Mouse (Mus musculus): ENCODE data around the gene Il25. TPM values are rescaled to one million over a fixed set of nuclear protein-coding genes. Genes with fewer than 3 reads are reported as not detected.
"Not testable (repeated sequence)": the region's sequence is repeated elsewhere in the genome, so short reads cannot be mapped to it uniquely, and the experiment has no call there.

Il25 gene
- polyA plus RNA-seq, 1 experiment from 2014 or later: 0.48 TPM

DNA sequence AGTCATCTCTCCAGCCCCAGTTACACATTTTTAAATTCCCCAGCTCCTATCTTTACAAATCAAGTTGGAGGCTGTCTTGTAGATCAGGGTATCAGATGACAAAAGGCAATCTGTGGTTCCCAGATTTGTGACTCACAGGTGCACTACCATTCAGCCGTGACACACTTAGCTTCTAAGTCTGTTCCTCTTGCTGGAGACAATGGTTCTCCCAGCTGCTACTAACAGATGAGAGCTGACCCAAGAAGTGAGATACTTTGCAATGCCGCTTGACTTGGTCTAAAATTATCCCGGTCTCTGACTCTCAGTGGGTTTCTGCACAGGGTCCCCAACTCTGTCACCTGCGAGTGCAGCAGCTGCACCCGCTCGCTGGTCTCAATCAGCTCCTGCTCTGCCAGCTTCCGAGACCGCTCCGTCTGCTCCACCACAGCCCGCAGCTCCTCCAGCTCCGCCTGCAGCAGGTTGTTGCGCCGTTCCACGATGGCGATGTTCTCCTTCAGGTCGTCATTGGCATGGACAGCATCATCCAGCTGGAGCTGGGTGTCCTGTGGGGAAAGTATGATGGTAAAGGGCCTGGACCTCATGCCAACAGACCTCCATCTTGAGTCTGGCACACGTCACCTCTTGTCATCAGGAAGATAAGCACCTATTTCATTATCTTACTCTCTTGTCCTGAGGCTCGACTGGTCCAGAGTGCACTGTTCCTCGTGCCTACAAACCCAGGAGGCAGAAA is 13.6 kb downstream of the Il25 start:
- 85% methylated on average over 19 of the region's 19 CpGs for WGBS
- no peak overlapping the region for H3K4me3 ChIP-seq
- no peaks in the 10 kb centered on the region for H3K9me3 ChIP-seq
- no peak overlapping the region for H3K27ac ChIP-seq
- no peaks in the 10 kb centered on the region for H3K36me3 ChIP-seq
- no peak overlapping the region for H3K4me2 ChIP-seq (replicated peaks)
- no peaks in the 10 kb centered on the region for H3K4me1 ChIP-seq
- H3K9ac ChIP-seq: no peak overlapping the region
- ATAC-seq (ENCODE audit: low FRiP score, low read depth): no peak
- no peaks in the 10 kb centered on the region; the same call in 1 of the 2 replicates for H3K27me3 ChIP-seq (replicated peaks)

DNA sequence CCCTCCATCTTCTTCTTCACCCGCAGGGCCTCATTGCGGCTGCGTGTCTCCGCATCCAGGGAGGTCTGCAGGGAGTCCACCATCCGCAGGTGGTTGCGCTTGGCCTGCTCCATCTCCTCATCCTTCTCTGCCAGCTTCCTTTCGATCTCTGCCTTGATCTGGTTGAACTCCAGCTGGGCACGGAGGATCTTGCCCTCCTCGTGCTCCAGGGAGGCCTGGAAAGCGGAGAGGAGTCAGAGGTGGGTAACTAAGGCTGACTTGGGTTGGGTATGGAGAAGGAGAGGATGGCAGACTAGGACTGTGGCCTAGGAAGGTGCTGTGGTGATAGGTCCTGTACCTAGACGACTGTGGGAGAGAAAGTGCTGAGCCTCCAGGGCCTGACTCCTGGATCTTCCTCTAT is 14.5 kb downstream of the Il25 start:
- not testable (repeated sequence) for H3K4me1 ChIP-seq; H3K27ac ChIP-seq; ATAC-seq (ENCODE audit: low FRiP score, low read depth); H3K4me2 ChIP-seq (replicated peaks); H3K9ac ChIP-seq; H3K27me3 ChIP-seq (replicated peaks); H3K4me3 ChIP-seq; H3K36me3 ChIP-seq; H3K9me3 ChIP-seq
- 90% methylated on average over 11 of the region's 11 CpGs for WGBS

DNA sequence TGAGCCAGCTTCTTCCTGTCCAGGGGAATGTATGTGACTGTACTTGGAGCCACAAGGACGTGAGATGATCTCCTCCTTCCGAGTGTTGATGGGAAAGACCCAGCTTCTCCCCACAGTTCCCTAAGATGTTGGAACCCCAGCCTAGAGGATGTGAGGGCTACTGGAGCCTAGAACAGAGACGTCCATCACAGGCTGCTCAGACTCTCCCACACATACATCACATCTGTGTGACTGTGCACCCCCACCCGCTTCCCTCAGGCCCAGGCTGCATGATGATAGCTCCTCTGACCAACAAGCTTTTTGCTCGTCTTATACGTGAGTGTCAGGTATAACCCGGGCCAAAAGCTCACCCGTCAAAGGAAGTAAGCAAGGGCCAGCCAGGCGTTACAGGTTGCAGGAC is 16.3 kb downstream of the Il25 start:
- H3K9ac ChIP-seq: no peak overlapping the region
- WGBS: 88% methylated on average over 9 of the region's 9 CpGs
- no peak for ATAC-seq (ENCODE audit: low FRiP score, low read depth)

DNA sequence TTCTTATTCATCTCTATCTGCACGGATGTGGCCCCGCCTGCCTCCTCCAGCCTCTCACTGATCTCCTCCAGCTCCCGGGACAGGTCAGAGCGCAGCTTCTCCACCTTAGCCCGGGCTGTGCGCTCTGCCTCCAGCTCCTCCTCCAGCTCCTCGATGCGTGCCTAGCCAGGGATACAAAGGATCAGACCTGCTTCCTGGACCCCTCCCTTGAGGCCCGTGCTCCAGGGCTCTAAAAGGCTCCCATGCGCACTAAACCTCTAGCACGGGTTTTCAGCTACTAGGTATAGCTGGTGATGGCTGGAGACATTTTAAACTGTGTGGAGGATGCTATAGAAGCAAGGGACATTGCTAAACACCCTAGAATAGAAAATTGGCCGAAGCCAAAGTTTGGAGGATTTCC is 18.0 kb downstream of the Il25 start:
- no peak overlapping the region for H3K27ac ChIP-seq
- no peaks in the 10 kb centered on the region for H3K9me3 ChIP-seq
- 61% methylated on average over 12 of the region's 12 CpGs for WGBS
- no peak for ATAC-seq (ENCODE audit: low FRiP score, low read depth)
- H3K27me3 ChIP-seq (replicated peaks): no peaks in the 10 kb centered on the region; the same call in 1 of the 2 replicates
- no peak overlapping the region for H3K9ac ChIP-seq
- H3K36me3 ChIP-seq: no peaks in the 10 kb centered on the region
- H3K4me2 ChIP-seq (replicated peaks): no peak overlapping the region
- H3K4me1 ChIP-seq: no peaks in the 10 kb centered on the region
- H3K4me3 ChIP-seq: no peak overlapping the region

More for the DNA sequence above, 16.3 kb downstream of the Il25 start:
- Histone ChIP-seq H3K4me2 (replicated peaks) (no peak overlapping the region), H3K36me3 (no peaks in the 10 kb centered on the region), H3K27ac (no peak overlapping the region), H3K4me3 (no peak overlapping the region), H3K27me3 (replicated peaks) (no peaks in the 10 kb centered on the region; the same call in 1 of the 2 replicates), H3K4me1 (no peaks in the 10 kb centered on the region), H3K9me3 (no peaks in the 10 kb centered on the region)

DNA sequence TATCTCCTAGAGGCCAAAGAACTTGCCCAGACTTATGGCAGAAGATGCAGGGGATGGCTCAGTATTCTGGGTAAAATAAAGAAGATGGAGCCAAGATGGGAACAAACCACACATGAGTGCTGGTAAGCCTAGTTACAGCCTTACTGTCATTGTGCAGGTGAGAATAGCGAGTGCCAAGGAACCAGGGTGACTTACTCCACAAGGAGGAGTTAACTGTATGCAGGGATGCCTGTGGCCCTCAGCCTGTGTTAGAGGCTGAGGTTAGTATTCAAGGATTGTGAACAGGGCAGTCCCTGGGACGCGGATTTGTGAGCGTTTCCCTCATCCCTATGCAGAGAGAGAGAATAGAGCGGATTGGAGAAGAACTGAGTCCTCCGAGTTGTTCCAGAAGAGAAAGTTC is 19.1 kb downstream of the Il25 start:
- no peak for ATAC-seq (ENCODE audit: low FRiP score, low read depth)
- no peaks in the 10 kb centered on the region for H3K36me3 ChIP-seq
- no peak overlapping the region for H3K9ac ChIP-seq
- no peaks in the 10 kb centered on the region for H3K4me1 ChIP-seq
- H3K4me3 ChIP-seq: no peak overlapping the region
- no peak overlapping the region for H3K4me2 ChIP-seq (replicated peaks)
- H3K9me3 ChIP-seq: no peaks in the 10 kb centered on the region
- no peak overlapping the region for H3K27ac ChIP-seq
- H3K27me3 ChIP-seq (replicated peaks): no peaks in the 10 kb centered on the region; the same call in 1 of the 2 replicates
- 87% methylated on average over 6 of the region's 6 CpGs for WGBS

DNA sequence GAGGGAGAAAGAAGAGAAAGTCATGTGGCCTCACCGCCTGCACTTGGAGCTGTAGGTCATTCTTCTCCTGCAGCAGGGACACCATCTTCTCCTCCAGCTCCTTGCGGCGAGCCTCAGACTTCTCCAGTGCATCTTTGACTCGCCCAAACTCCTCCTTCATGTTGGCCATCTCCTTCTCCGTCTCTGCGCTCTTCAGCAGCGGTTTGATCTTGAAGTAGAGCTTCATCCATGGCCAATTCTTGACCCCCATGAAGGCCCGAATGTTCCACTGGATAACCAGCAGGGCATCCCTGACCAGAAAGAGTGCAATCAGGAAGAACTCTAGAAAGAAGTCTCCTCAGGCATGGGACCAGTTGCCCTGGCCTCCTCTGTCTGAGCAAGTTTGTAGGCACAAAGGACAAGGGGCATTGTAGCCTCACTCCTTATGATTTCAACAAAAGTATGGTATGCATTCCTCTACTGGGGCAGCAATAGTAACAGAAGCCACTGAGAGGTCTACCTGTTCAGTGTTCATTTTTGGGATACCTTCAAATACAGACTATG is 21.2 kb downstream of the Il25 start:
- no peaks in the 10 kb centered on the region for H3K4me1 ChIP-seq
- H3K4me3 ChIP-seq: no peak overlapping the region
- H3K27me3 ChIP-seq (replicated peaks): no peaks in the 10 kb centered on the region; the same call in 1 of the 2 replicates
- H3K36me3 ChIP-seq: no peaks in the 10 kb centered on the region
- H3K27ac ChIP-seq: no peak overlapping the region
- no peak overlapping the region for H3K4me2 ChIP-seq (replicated peaks)
- 90% methylated on average over 8 of the region's 8 CpGs for WGBS
- no peaks in the 10 kb centered on the region for H3K9me3 ChIP-seq
- no peak overlapping the region for H3K9ac ChIP-seq
- ATAC-seq (ENCODE audit: low FRiP score, low read depth): no peak

DNA sequence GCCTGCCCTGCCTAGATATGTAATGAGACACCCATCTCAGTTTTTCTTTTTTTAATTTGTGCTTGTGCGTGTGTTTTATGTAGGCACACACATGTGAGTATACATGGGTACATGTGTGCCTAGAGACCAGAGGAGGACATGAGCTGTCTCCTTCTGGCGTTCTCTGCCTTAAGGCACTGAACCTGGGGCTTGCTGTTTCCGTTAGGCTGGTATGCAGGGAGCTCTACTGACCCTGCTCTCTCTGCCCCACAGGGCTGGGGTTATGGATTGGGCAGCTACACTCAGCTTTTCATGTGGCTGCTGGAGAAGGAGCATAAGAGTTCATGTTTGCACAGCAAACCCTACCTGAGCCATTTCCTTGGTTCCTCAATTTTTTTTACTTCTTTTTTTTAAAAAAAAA is 22.0 kb downstream of the Il25 start:
- WGBS: 86% methylated on average over 3 of the region's 3 CpGs
- Histone ChIP-seq H3K4me2 (replicated peaks) (no peak overlapping the region), H3K36me3 (no peaks in the 10 kb centered on the region), H3K27ac (no peak overlapping the region), H3K4me1 (no peaks in the 10 kb centered on the region), H3K4me3 (no peak overlapping the region), H3K9me3 (no peaks in the 10 kb centered on the region), H3K27me3 (replicated peaks) (no peaks in the 10 kb centered on the region; the same call in 1 of the 2 replicates), H3K9ac (no peak overlapping the region)
- no peak for ATAC-seq (ENCODE audit: low FRiP score, low read depth)

DNA sequence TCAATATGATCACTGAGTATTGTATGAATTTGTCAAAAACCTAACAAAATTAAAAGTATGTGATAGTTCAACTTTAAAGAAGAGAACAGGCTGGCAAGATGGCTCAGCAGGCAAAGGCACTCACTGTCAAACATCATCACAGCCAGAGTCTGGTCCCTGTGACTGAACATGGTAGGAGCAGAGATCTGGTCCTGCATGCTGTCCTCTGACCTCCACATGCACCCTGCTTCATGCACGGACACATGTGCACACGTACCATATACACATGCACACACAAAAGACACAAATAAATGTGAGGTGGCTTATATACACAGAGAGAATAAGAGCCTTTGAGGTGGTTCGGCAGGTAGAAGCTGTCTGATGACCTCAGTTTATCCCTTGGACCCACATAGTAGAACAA is 23.0 kb downstream of the Il25 start:
- H3K27me3 ChIP-seq (replicated peaks): no peaks in the 10 kb centered on the region
- 86% methylated on average over 3 of the region's 3 CpGs for WGBS
- ATAC-seq (ENCODE audit: low FRiP score, low read depth): no peak
- no peaks in the 10 kb centered on the region for H3K4me1 ChIP-seq
- no peak overlapping the region for H3K4me3 ChIP-seq
- H3K4me2 ChIP-seq (replicated peaks): no peak overlapping the region
- no peak overlapping the region for H3K27ac ChIP-seq
- no peaks in the 10 kb centered on the region for H3K9me3 ChIP-seq
- no peaks in the 10 kb centered on the region for H3K36me3 ChIP-seq
- H3K9ac ChIP-seq: no peak overlapping the region

DNA sequence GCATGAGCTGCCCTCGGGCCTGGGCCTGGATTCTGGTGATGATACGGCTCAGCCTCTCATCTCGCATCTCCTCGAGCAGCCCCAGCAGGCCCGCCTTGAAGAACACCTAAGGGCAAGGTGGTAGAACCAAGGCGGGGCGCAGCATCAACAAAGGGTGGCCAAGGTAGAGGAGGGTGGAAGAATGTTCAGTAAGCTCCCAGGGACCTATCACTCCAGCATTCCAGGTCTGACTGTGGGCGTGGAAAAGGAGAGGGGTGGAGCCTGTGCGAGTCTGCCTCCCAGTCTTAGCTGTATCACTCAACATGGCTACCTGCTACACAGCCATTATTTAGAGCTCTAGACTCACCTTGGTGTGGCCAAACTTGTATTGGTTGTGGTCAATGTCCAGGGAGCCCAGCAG is 24.0 kb downstream of the Il25 start:
- ATAC-seq (ENCODE audit: low FRiP score, low read depth): no peak
- no peak overlapping the region for H3K9ac ChIP-seq
- 88% methylated on average over 9 of the region's 9 CpGs for WGBS
- H3K27ac ChIP-seq: no peak overlapping the region
- no peaks in the 10 kb centered on the region for H3K9me3 ChIP-seq
- no peaks in the 10 kb centered on the region for H3K27me3 ChIP-seq (replicated peaks)
- no peaks in the 10 kb centered on the region for H3K4me1 ChIP-seq
- H3K36me3 ChIP-seq: no peaks in the 10 kb centered on the region
- H3K4me2 ChIP-seq (replicated peaks): no peak overlapping the region
- no peak overlapping the region for H3K4me3 ChIP-seq

DNA sequence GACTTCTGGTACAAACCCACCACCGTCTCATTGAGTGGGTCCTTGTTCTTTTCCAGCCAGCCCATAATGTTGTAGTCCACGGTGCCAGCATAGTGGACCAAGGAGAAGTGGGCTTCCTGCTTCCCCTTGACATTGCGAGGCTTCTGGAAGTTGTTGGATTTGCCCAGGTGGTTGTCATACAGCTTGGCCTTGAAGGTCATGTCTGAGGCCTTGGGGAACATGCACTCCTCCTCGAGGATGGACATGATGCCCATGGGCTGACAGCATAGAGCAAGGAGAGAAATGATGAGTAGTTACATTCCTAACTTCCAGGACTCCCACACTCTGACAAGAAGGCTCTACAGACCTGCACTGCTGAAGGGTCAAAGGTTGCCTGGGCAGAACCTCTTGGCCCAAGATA is 26.0 kb downstream of the Il25 start:
- Histone ChIP-seq H3K9me3 (no peaks in the 10 kb centered on the region), H3K9ac (no peak overlapping the region), H3K36me3 (no peaks in the 10 kb centered on the region), H3K4me3 (no peak overlapping the region), H3K4me1 (no peaks in the 10 kb centered on the region), H3K27ac (no peak overlapping the region), H3K4me2 (replicated peaks) (no peak overlapping the region), H3K27me3 (replicated peaks) (no peaks in the 10 kb centered on the region)
- 81% methylated on average over 4 of the region's 4 CpGs for WGBS
- no peak for ATAC-seq (ENCODE audit: low FRiP score, low read depth)

DNA sequence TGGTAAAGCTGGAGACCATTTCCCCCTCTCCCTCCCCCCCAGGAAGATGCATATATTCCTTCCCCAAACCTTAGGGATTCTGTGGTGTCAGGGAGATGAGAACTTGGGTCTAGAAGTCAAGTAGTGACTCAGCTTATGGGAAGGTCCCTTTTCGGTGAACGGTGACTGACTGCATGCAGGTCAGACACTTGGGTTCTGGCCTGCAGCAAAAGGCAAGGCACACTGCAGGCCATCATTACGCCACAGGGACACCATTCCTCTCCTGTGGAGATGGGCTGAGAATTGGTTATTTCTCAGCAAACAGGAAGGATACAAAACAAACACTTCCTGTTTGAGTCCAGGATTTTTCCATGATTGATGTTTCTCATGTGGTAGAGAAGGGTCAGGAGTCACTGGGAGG is 26.7 kb downstream of the Il25 start:
- Histone ChIP-seq H3K27me3 (replicated peaks) (no peaks in the 10 kb centered on the region), H3K4me2 (replicated peaks) (no peak overlapping the region), H3K4me3 (no peak overlapping the region), H3K9me3 (no peaks in the 10 kb centered on the region), H3K36me3 (no peaks in the 10 kb centered on the region), H3K4me1 (no peaks in the 10 kb centered on the region), H3K27ac (no peak overlapping the region), H3K9ac (no peak overlapping the region)
- no peak for ATAC-seq (ENCODE audit: low FRiP score, low read depth)
- 86% methylated on average over 3 of the region's 3 CpGs for WGBS

DNA sequence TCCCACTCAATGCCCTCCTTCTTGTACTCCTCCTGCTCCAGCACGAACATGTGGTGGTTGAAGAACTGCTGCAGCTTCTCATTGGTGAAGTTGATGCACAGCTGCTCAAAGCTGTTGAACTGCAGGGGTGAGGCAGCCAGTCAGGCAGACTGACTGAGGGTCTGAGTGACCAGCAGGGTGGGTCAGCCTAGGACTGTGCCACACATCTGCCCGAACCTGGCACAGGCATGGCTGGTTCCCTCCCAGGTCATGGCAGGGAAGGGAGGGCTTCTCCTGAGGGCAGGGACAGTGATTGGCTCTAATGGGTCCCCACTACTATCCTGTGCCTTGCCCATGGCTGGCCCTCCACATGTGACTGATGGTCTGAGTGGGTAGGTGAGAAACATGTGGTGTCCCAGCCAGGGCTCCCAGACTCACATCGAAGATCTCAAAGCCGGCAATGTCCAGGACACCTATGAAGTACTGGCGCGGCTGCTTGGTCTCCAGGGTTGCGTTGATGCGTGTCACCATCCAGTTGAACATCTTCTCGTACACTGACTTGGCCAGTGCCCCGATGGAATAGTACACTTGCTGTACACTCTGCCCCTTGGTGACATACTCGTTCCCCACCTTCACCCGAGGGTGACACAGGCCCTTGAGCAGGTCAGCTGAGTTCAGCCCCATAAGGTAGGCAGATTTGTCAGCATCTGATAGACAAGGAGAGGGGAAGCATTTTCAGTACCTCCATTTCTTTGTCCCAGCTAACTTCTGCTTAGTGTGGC is 27.5 kb downstream of the Il25 start:
- H3K36me3 ChIP-seq; H3K9ac ChIP-seq; H3K4me3 ChIP-seq; H3K4me1 ChIP-seq; H3K4me2 ChIP-seq (replicated peaks); H3K9me3 ChIP-seq; H3K27me3 ChIP-seq (replicated peaks); ATAC-seq (ENCODE audit: low FRiP score, low read depth); H3K27ac ChIP-seq: not testable (repeated sequence)
- WGBS: 93% methylated on average over 12 of the region's 12 CpGs
